Mouse (Mus musculus): ENCODE results near the gene Lgmn.
A peak's percentile ranks its signal among the peaks of the same experiment; 100 is the strongest.

Gene Lgmn

GRCm38 (mm10) chr12:102434107-102434506 is 5.5 kb downstream of the Lgmn start:
- no peak for DNase-seq (ENCODE audit: low spot score)

- DNase-seq (ENCODE audit: low spot score), result no peak
Measured at GRCm38 (mm10) chr12:102432238-102432637, 7.4 kb downstream of the Lgmn start.

GRCm38 (mm10) chr12:102430228-102430627 is 9.4 kb downstream of the Lgmn start:
- no peak for DNase-seq (ENCODE audit: low spot score)

- DNase-seq (ENCODE audit: low spot score), result no peak
Measured at GRCm38 (mm10) chr12:102429656-102430055, 10.0 kb downstream of the Lgmn start.

- DNase-seq (ENCODE audit: low spot score), result no peak
Measured at GRCm38 (mm10) chr12:102426285-102426684, 13.3 kb downstream of the Lgmn start.

- DNase-seq (ENCODE audit: low spot score), result peak; percentile 15
Measured at GRCm38 (mm10) chr12:102425048-102425578, 14.5 kb downstream of the Lgmn start.

GRCm38 (mm10) chr12:102424456-102424855 is 15.2 kb downstream of the Lgmn start:
- DNase-seq (ENCODE audit: low spot score), result no peak

GRCm38 (mm10) chr12:102423625-102424024 is 16.0 kb downstream of the Lgmn start:
- DNase-seq (ENCODE audit: low spot score), result no peak

- DNase-seq (ENCODE audit: low spot score), result no peak
Measured at GRCm38 (mm10) chr12:102422623-102423320, 16.8 kb downstream of the Lgmn start.

- no peak for DNase-seq (ENCODE audit: low spot score)
Measured at GRCm38 (mm10) chr12:102422065-102422464, 17.5 kb downstream of the Lgmn start.

GRCm38 (mm10) chr12:102420168-102420890 is 19.3 kb downstream of the Lgmn start:
- DNase-seq (ENCODE audit: low spot score), result no peak

- no peak for DNase-seq (ENCODE audit: low spot score)
Measured at GRCm38 (mm10) chr12:102419544-102419943, 20.1 kb downstream of the Lgmn start.

- DNase-seq (ENCODE audit: low spot score), result no peak
Measured at GRCm38 (mm10) chr12:102417701-102418100, 21.9 kb downstream of the Lgmn start.

- no peak for DNase-seq (ENCODE audit: low spot score)
Measured at GRCm38 (mm10) chr12:102416955-102417510, 22.6 kb downstream of the Lgmn start.

GRCm38 (mm10) chr12:102416391-102416837 is 23.2 kb downstream of the Lgmn start:
- no peak for DNase-seq (ENCODE audit: low spot score)

GRCm38 (mm10) chr12:102414686-102415085 is 24.9 kb downstream of the Lgmn start:
- no peak for DNase-seq (ENCODE audit: low spot score)

- DNase-seq (ENCODE audit: low spot score), result no peak
Measured at GRCm38 (mm10) chr12:102413171-102413570, 26.4 kb downstream of the Lgmn start.

- DNase-seq (ENCODE audit: low spot score), result no peak
Measured at GRCm38 (mm10) chr12:102398588-102398987, 41.0 kb downstream of the Lgmn start.

GRCm38 (mm10) chr12:102395998-102396991 is 43.3 kb downstream of the Lgmn start:
- DNase-seq (ENCODE audit: low spot score), result no peak

- DNase-seq (ENCODE audit: low spot score), result no peak
Measured at GRCm38 (mm10) chr12:102395537-102395936, 44.1 kb downstream of the Lgmn start.

- no peak for DNase-seq (ENCODE audit: low spot score)
Measured at GRCm38 (mm10) chr12:102394496-102394895, 45.1 kb downstream of the Lgmn start.

- DNase-seq (ENCODE audit: low spot score), result peak; percentile 33
Measured at GRCm38 (mm10) chr12:102391982-102392381, 47.6 kb downstream of the Lgmn start.
